Mouse (Mus musculus): ENCODE data around the gene Slpi. TPM values are rescaled to one million over a fixed set of nuclear protein-coding genes. Genes with fewer than 3 reads are reported as not detected.
"Not testable (repeated sequence)": the region's sequence is repeated elsewhere in the genome, so short reads cannot be mapped to it uniquely, and the experiment has no call there.

The Slpi gene
- polyA plus RNA-seq, 1 experiment from 2014 or later: 0.31 TPM

DNA sequence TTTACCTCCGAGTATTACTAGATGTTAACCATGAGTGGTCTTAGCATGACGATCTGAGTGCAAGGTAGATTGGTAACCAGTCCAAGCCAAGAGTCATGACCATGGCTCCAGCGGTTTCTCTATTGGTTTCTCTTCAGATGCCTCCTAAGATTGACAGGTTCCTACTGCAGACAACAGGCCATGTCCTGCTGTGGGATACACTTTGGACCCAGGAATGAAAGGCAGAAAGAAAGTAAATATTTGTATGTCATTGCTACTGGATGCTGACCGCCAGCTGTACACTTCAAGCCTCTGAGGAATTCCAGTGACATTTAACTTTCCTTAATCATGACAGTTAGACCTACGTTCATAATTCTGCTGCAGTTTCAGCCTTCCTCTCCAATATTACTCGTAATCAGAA, 67.9 kb downstream of the Slpi start:
- Histone ChIP-seq H3K4me3 (ENCODE audit: low read depth, low read length) (no peak overlapping the region), H3K9ac (ENCODE audit: low read length) (no peak overlapping the region), H3K4me2 (ENCODE audit: low read depth, low read length, severe bottlenecking) (no peak overlapping the region), H3K27ac (ENCODE audit: low read depth, low read length) (no peak overlapping the region), H3K4me1 (replicated peaks; ENCODE audit: control insufficient read depth, insufficient read depth, low read length) (no peaks in the 10 kb centered on the region), H3K27me3 (ENCODE audit: control insufficient read depth, insufficient read depth, low read length) (no peaks in the 10 kb centered on the region), H3K36me3 (ENCODE audit: control insufficient read depth, insufficient read depth, low read length) (no peaks in the 10 kb centered on the region), H3K9me3 (ENCODE audit: control insufficient read depth, low read length) (no peaks in the 10 kb centered on the region)
- DNase-seq (ENCODE audit: low spot score) (no peak), ATAC-seq (replicated peaks; ENCODE audit: low FRiP score) (no peak)
- 88% methylated on average over 6 of the region's 6 CpGs for WGBS

- H3K36me3 ChIP-seq (ENCODE audit: control insufficient read depth, insufficient read depth, low read length); H3K27me3 ChIP-seq (ENCODE audit: control insufficient read depth, insufficient read depth, low read length); H3K27ac ChIP-seq (ENCODE audit: low read depth, low read length); H3K4me2 ChIP-seq (ENCODE audit: low read depth, low read length, severe bottlenecking); DNase-seq (ENCODE audit: low spot score); H3K4me1 ChIP-seq (replicated peaks; ENCODE audit: control insufficient read depth, insufficient read depth, low read length); H3K4me3 ChIP-seq (ENCODE audit: low read depth, low read length); H3K9ac ChIP-seq (ENCODE audit: low read length); ATAC-seq (replicated peaks; ENCODE audit: low FRiP score); H3K9me3 ChIP-seq (ENCODE audit: control insufficient read depth, low read length): not testable (repeated sequence)
- WGBS: 68% methylated on average over 1 of the region's 1 CpGs
Observed at GRCm38 (mm10) chr2:164316451-164316850, 72.4 kb downstream of the Slpi start, which contains the start of gene Svs6. TSS of gene Svs6 (plus strand) at chr2:164316751.

GRCm38 (mm10) chr2:164315460-164315859, 73.4 kb downstream of the Slpi start:
- H3K9me3 ChIP-seq (ENCODE audit: control insufficient read depth, low read length); H3K4me1 ChIP-seq (replicated peaks; ENCODE audit: control insufficient read depth, insufficient read depth, low read length); H3K36me3 ChIP-seq (ENCODE audit: control insufficient read depth, insufficient read depth, low read length); DNase-seq (ENCODE audit: low spot score); H3K4me3 ChIP-seq (ENCODE audit: low read depth, low read length); H3K27me3 ChIP-seq (ENCODE audit: control insufficient read depth, insufficient read depth, low read length); H3K4me2 ChIP-seq (ENCODE audit: low read depth, low read length, severe bottlenecking); ATAC-seq (replicated peaks; ENCODE audit: low FRiP score); H3K9ac ChIP-seq (ENCODE audit: low read length); H3K27ac ChIP-seq (ENCODE audit: low read depth, low read length): not testable (repeated sequence)

GRCm38 (mm10) chr2:164312599-164312998, 76.3 kb downstream of the Slpi start:
- H3K4me3 ChIP-seq (ENCODE audit: low read depth, low read length): no peak overlapping the region
- no peak overlapping the region for H3K27ac ChIP-seq (ENCODE audit: low read depth, low read length)
- no peaks in the 10 kb centered on the region for H3K36me3 ChIP-seq (ENCODE audit: control insufficient read depth, insufficient read depth, low read length)
- DNase-seq (ENCODE audit: low spot score): no peak
- no peaks in the 10 kb centered on the region for H3K27me3 ChIP-seq (ENCODE audit: control insufficient read depth, insufficient read depth, low read length)
- 92% methylated on average over 5 of the region's 5 CpGs for WGBS
- H3K9ac ChIP-seq (ENCODE audit: low read length): no peak overlapping the region
- no peak overlapping the region for H3K4me2 ChIP-seq (ENCODE audit: low read depth, low read length, severe bottlenecking)
- H3K4me1 ChIP-seq (replicated peaks; ENCODE audit: control insufficient read depth, insufficient read depth, low read length): no peaks in the 10 kb centered on the region
- ATAC-seq (replicated peaks; ENCODE audit: low FRiP score): no peak
- H3K9me3 ChIP-seq (ENCODE audit: control insufficient read depth, low read length): no peaks in the 10 kb centered on the region

Small RNA genes within 50 kb of the gene (microRNA-seq; reads per million reads assigned to microRNA genes)
- gene Mir7678 (ENCODE audit: insufficient number of aligned reads): not detected

Other genes starting within 250 kb of the Slpi start
- gene Kcns1, start 218.0 kb downstream of the Slpi start, polyA plus RNA-seq (2014; fragmentation: Nextera tagmentation; extraction: Ambion mirVana): not detected in 2 replicates
- gene Wfdc5, start 206.4 kb downstream of the Slpi start, polyA plus RNA-seq (2014; fragmentation: Nextera tagmentation; extraction: Ambion mirVana): not detected in 2 replicates
- not detected in 2 replicates for gene Wfdc12, start 198.5 kb downstream of the Slpi start, polyA plus RNA-seq (2014; fragmentation: Nextera tagmentation; extraction: Ambion mirVana)
- gene Wfdc15a, start 189.0 kb downstream of the Slpi start, polyA plus RNA-seq (2014; fragmentation: Nextera tagmentation; extraction: Ambion mirVana): not detected in 2 replicates
- not detected in 2 replicates for gene Wfdc15b, start 167.4 kb downstream of the Slpi start, polyA plus RNA-seq (2014; fragmentation: Nextera tagmentation; extraction: Ambion mirVana)
- gene Svs2, start 150.6 kb downstream of the Slpi start, polyA plus RNA-seq (2014; fragmentation: Nextera tagmentation; extraction: Ambion mirVana): not detected in 2 replicates
- gene Svs3b, start 132.5 kb downstream of the Slpi start, polyA plus RNA-seq (2014; fragmentation: Nextera tagmentation; extraction: Ambion mirVana): not detected in 2 replicates
- not detected in 2 replicates for gene Svs4, start 110.6 kb downstream of the Slpi start, polyA plus RNA-seq (2014; fragmentation: Nextera tagmentation; extraction: Ambion mirVana)
- gene Svs3a, start 99.8 kb downstream of the Slpi start, polyA plus RNA-seq (2014; fragmentation: Nextera tagmentation; extraction: Ambion mirVana): not detected in 2 replicates
- gene Svs6, start 72.3 kb downstream of the Slpi start, polyA plus RNA-seq (2014; fragmentation: Nextera tagmentation; extraction: Ambion mirVana): not detected in 2 replicates
- not detected in 2 replicates for gene Svs5, start 56.4 kb downstream of the Slpi start, polyA plus RNA-seq (2014; fragmentation: Nextera tagmentation; extraction: Ambion mirVana)
- gene Rbpjl, start 14.0 kb upstream of the Slpi start, polyA plus RNA-seq (2014; fragmentation: Nextera tagmentation; extraction: Ambion mirVana): not detected in 2 replicates
- not detected in 2 replicates for gene Matn4, start 16.1 kb upstream of the Slpi start, polyA plus RNA-seq (2014; fragmentation: Nextera tagmentation; extraction: Ambion mirVana)
- 15.3 and 15.9 TPM in 2 replicates for gene Sdc4, start 54.8 kb upstream of the Slpi start, polyA plus RNA-seq (2014; fragmentation: Nextera tagmentation; extraction: Ambion mirVana)
- gene Sys1, start 67.9 kb upstream of the Slpi start, polyA plus RNA-seq (2014; fragmentation: Nextera tagmentation; extraction: Ambion mirVana): 63.4 and 71.2 TPM in 2 replicates
- gene Gm20458, start 71.9 kb upstream of the Slpi start, polyA plus RNA-seq (2014; fragmentation: Nextera tagmentation; extraction: Ambion mirVana): 3.2 and 7.3 TPM in 2 replicates
- not detected in 2 replicates for gene Trp53tg5, start 84.6 kb upstream of the Slpi start, polyA plus RNA-seq (2014; fragmentation: Nextera tagmentation; extraction: Ambion mirVana)
- gene Dbndd2, start 97.0 kb upstream of the Slpi start, polyA plus RNA-seq (2014; fragmentation: Nextera tagmentation; extraction: Ambion mirVana): 3.4 and 3.6 TPM in 2 replicates
- gene Pigt, start 108.4 kb upstream of the Slpi start, polyA plus RNA-seq (2014; fragmentation: Nextera tagmentation; extraction: Ambion mirVana): 51.3 and 60.3 TPM in 2 replicates
- gene Wfdc2, start 173.3 kb upstream of the Slpi start, polyA plus RNA-seq (2014; fragmentation: Nextera tagmentation; extraction: Ambion mirVana): 35.1 and 44.4 TPM in 2 replicates
- not detected in 2 replicates for gene Spint3, start 184.4 kb upstream of the Slpi start, polyA plus RNA-seq (2014; fragmentation: Nextera tagmentation; extraction: Ambion mirVana)
- gene Wfdc6a, start 196.4 kb upstream of the Slpi start, polyA plus RNA-seq (2014; fragmentation: Nextera tagmentation; extraction: Ambion mirVana): not detected in 2 replicates
- not detected in 2 replicates for gene Eppin, start 204.5 kb upstream of the Slpi start, polyA plus RNA-seq (2014; fragmentation: Nextera tagmentation; extraction: Ambion mirVana)
- not detected in 2 replicates for gene Wfdc6b, start 224.4 kb upstream of the Slpi start, polyA plus RNA-seq (2014; fragmentation: Nextera tagmentation; extraction: Ambion mirVana)
- gene Wfdc8, start 224.5 kb upstream of the Slpi start, polyA plus RNA-seq (2014; fragmentation: Nextera tagmentation; extraction: Ambion mirVana): not detected in 2 replicates
- gene Wfdc16, start 249.7 kb upstream of the Slpi start, polyA plus RNA-seq (2014; fragmentation: Nextera tagmentation; extraction: Ambion mirVana): not detected in 2 replicates